Mouse (Mus musculus) hindbrain, embryonic 10.5 days (tissue): ENCODE measurements around the gene Asf1b. TPM values are rescaled to one million over a fixed set of nuclear protein-coding genes. Genes with fewer than 3 reads are reported as not detected.

ENCODE experiments used
- DNase-seq: peaks from one replicate; pipeline ENCODE4 v3.0.0-alpha.2; 2017; ENCODE audit warnings: low spot score
- H3K27ac ChIP-seq: fragments of 300-500 bp; sonication (generic); 2 replicates; pipeline ENCODE4 v1.5.1; 2016; ENCODE audit warnings: mild to moderate bottlenecking, moderate library complexity
- H3K27me3 ChIP-seq: fragments of 300-500 bp; sonication (generic); 2 replicates; pipeline ENCODE4 v1.6.1; 2016; ENCODE audit warnings: mild to moderate bottlenecking; ENCODE audit not compliant: poor library complexity, insufficient read depth, severe bottlenecking
- H3K36me3 ChIP-seq: fragments of 300-500 bp; sonication (generic); 2 replicates; pipeline ENCODE4 v1.6.1; 2016; ENCODE audit warnings: mild to moderate bottlenecking, moderate library complexity
- H3K4me1 ChIP-seq: fragments of 300-500 bp; sonication (generic); replicated peaks from 2 replicates; pipeline ENCODE4 v1.6.1; 2016; ENCODE audit warnings: mild to moderate bottlenecking
- H3K4me3 ChIP-seq: fragments of 300-500 bp; sonication (generic); 2 replicates; pipeline ENCODE4 v1.5.1; 2016; ENCODE audit warnings: mild to moderate bottlenecking, moderate library complexity
- H3K9me3 ChIP-seq: fragments of 300-500 bp; sonication (generic); 2 replicates; pipeline ENCODE4 v1.6.1; 2016; ENCODE audit warnings: mild to moderate bottlenecking, moderate library complexity
- WGBS: fragments of 180-500 bp; shearing (Covaris S2); methylation state at CpG from one replicate; pipeline ENCODE4 v1.1.7; 2016; 5-methylcytosine and 5-hydroxymethylcytosine counted together
- polyA plus RNA-seq: library from polyadenylated mRNA; unstranded; fragments of >200 nt; fragmentation: Nextera tagmentation; extraction: Ambion mirVana; gene quantifications from 2 replicates; pipeline ENCODE4 v1.2.1, GENCODE M21; 2016

Gene Asf1b
- polyA plus RNA-seq: 99.1 and 112 TPM in 2 replicates

- WGBS: under 1% methylated on average over 75 of the region's 75 CpGs
- peak; percentile 100 for DNase-seq
- Histone ChIP-seq H3K27ac (peak within 1 kb of the TSS; percentile 86), H3K9me3 (no peaks in the 10 kb centered on the region), H3K4me1 (peaks cover 24% of the 10 kb centered on the region), H3K4me3 (peak within 1 kb of the TSS; percentile 84), H3K36me3 (peaks cover 13% of the 10 kb centered on the region; the same call in 1 of the 2 replicates), H3K27me3 (no peaks in the 10 kb centered on the region)
These were observed at the start of gene Asf1b, which contains the start of gene Gm10644 for GRCm38 (mm10) chr8:83955106-83955957. Gene Asf1b, plus strand, starts transcription at chr8:83955507. Gene Gm10644, minus strand, starts transcription at chr8:83955205.

- DNase-seq: no peak
These were observed 46.7 kb upstream of the Asf1b start for GRCm38 (mm10) chr8:83908583-83908982.

DNA sequence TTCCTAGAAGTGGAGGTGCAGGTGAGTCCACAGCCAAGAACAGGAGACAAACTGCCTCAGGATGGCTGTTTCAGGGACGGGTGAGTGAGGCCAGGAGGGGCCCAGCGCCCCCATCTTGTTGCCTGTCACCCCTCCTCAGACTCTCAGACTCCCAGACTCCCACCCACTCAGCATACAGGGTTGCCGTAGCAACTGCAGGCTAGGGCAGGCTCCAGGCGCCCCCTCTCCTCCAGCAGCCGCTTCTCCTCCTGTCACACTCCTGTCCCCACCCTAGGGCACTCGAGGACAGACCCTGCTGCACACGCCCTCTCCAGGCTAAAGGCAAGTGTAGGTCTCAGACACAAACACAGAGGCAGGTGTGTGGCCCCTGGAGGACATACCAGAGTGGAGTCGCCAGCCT is 46.0 kb upstream of the Asf1b start:
- peak overlapping the region; percentile 17; the same call in 1 of the 2 replicates for H3K27ac ChIP-seq

More at GRCm38 (mm10) chr8:83908583-83908982, 46.7 kb upstream of the Asf1b start:
- WGBS: 83% methylated on average over 6 of the region's 6 CpGs
- Histone ChIP-seq H3K4me1 (peaks cover 43% of the 10 kb centered on the region), H3K9me3 (no peaks in the 10 kb centered on the region), H3K4me3 (no peak overlapping the region), H3K27ac (no peak overlapping the region), H3K27me3 (no peaks in the 10 kb centered on the region), H3K36me3 (peaks cover 15% of the 10 kb centered on the region; the same call in 1 of the 2 replicates)

DNA sequence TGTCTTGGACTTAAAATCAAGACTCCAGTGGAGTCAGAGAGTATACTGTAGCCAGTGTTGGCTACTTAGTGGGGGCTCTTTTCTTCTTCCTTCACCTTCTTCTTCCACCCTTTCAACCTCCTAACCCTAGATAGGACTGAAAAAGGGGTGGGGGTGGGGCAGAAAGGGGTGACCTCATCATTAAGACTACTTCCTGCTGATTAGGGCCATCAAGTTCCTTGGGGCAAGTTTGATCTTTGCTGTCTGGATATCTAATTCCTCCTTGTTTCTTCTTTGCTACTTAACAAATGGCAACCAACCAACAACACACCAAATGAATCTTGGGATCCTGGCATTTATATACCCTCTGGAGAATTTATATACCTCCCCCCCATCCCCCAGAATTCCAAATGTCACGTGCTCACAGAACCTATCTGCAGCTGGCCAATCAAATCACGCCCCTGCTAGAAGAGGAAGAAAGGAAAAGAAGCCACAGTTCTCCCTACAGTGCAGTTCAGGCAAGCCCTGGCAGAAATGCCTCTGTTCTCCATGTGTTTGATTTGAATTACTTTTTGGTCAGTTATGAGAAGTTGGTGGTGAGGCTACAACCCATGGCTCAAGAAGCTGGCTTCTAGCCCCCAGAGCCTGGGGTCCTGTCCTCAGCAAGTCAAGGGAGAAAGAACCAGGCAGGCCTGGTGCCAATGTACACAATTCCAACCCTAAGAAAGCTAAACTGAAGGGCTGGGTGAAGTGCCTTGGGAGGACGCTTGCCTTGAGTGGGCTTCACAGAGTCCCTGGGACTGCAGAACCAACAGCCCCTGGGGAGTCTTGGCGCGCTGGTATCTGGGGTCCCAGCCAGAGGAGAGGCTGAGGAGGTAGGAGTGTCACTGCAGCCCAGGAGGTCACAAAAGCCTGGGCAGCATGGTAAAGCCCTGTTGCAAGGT is 43.2 kb upstream of the Asf1b start:
- Histone ChIP-seq H3K4me1 (peaks cover 38% of the 10 kb centered on the region), H3K27me3 (no peaks in the 10 kb centered on the region), H3K36me3 (peaks cover 10% of the 10 kb centered on the region; the same call in 1 of the 2 replicates), H3K27ac (no peak overlapping the region), H3K4me3 (no peak overlapping the region), H3K9me3 (no peaks in the 10 kb centered on the region)
- DNase-seq: no peak
- 83% methylated on average over 5 of the region's 5 CpGs for WGBS

More for the DNA sequence above, 46.0 kb upstream of the Asf1b start:
- H3K9me3 ChIP-seq: no peaks in the 10 kb centered on the region
- peaks cover 15% of the 10 kb centered on the region; the same call in 1 of the 2 replicates for H3K36me3 ChIP-seq
- DNase-seq: no peak
- H3K4me3 ChIP-seq: no peak overlapping the region
- H3K4me1 ChIP-seq: peaks cover 37% of the 10 kb centered on the region
- 60% methylated on average over 8 of the region's 8 CpGs for WGBS
- H3K27me3 ChIP-seq: no peaks in the 10 kb centered on the region

DNA sequence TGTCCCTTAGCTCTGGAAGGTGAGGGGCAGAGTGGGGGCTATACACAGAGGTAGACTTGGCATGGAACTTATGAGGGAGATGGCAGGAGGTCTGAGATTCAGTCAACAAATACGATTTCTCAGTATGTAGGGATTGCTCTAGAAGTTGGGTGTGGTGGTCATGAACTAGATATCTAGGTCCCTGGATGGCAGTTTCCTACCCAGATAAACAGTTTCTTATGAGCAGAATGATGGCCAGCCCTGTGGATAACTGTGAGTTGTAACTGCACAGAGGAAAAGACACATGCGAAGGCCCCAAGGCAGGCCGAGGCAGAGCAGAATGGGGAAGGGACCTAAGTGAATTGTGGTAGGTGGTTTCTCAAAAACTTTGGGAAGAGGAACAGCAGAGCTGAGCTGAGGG is 41.1 kb upstream of the Asf1b start:
- H3K27ac ChIP-seq: no peak overlapping the region
- H3K27me3 ChIP-seq: no peaks in the 10 kb centered on the region
- DNase-seq: no peak
- 93% methylated on average over 3 of the region's 3 CpGs for whole genome bisulfite sequencing
- peaks cover 25% of the 10 kb centered on the region for H3K4me1 ChIP-seq
- peaks cover 16% of the 10 kb centered on the region for H3K36me3 ChIP-seq
- no peak overlapping the region for H3K4me3 ChIP-seq
- H3K9me3 ChIP-seq: no peaks in the 10 kb centered on the region

DNA sequence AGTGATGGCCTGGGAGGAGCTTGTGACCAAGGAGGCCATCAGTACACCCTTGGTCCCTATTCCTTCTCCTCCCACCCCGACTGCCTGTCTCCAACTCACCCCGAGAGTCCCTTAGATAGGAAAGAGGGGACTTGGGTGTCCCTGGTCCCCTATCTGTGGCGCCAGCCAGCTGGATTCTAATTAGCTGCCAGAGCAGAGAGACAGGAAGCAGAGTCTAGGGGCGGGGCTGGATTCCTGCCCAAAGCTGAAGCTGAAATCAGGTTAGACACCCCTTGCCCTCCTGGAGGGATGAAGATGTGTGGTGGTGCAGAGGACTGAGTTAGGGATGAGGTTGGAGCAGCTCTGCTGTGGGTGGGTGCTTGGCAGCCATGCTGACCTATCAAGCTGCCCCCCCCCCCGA is 40.4 kb upstream of the Asf1b start:
- Histone ChIP-seq H3K27ac (no peak overlapping the region), H3K4me1 (peaks cover 19% of the 10 kb centered on the region), H3K4me3 (no peak overlapping the region), H3K36me3 (peaks cover 18% of the 10 kb centered on the region), H3K27me3 (no peaks in the 10 kb centered on the region), H3K9me3 (no peaks in the 10 kb centered on the region)
- no peak for DNase-seq
- 59% methylated on average over 5 of the region's 5 CpGs for WGBS

DNA sequence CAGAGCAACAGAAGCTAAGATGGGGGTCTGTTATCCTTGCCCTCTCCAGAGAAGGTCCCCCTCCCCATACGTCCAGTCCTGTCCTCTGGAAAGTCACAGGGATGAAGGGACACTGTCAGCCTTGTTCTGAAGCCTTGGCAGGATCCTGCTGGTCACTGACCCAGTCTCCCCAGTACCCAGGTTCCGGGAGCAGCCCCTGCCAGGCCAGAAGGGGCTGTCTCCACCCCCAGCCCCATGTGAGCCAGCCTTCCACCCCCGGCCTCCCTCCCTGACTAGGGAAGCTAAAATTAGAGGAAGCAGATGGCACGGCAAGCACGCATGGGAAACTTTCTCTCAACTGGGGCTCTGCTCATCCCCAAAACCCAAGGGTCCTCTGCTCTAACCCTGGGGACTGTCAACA is 39.3 kb upstream of the Asf1b start:
- no peaks in the 10 kb centered on the region for H3K27me3 ChIP-seq
- H3K4me3 ChIP-seq: no peak overlapping the region
- H3K4me1 ChIP-seq: peaks cover 16% of the 10 kb centered on the region
- no peak overlapping the region for H3K27ac ChIP-seq
- WGBS: 82% methylated on average over 5 of the region's 5 CpGs
- no peaks in the 10 kb centered on the region for H3K9me3 ChIP-seq
- DNase-seq: no peak
- peaks cover 28% of the 10 kb centered on the region for H3K36me3 ChIP-seq

- H3K4me1 ChIP-seq: peaks cover 16% of the 10 kb centered on the region
- H3K27me3 ChIP-seq: no peaks in the 10 kb centered on the region
- no peak overlapping the region for H3K27ac ChIP-seq
- H3K4me3 ChIP-seq: no peak overlapping the region
- peaks cover 40% of the 10 kb centered on the region for H3K36me3 ChIP-seq
- WGBS: 84% methylated on average over 6 of the region's 6 CpGs
- DNase-seq: no peak
- no peaks in the 10 kb centered on the region for H3K9me3 ChIP-seq
These were observed 37.7 kb upstream of the Asf1b start for GRCm38 (mm10) chr8:83917566-83917965.

- no peaks in the 10 kb centered on the region for H3K9me3 ChIP-seq
- no peaks in the 10 kb centered on the region for H3K27me3 ChIP-seq
- H3K36me3 ChIP-seq: peaks cover 74% of the 10 kb centered on the region
- H3K4me1 ChIP-seq: no peaks in the 10 kb centered on the region; the same call in 1 of the 2 replicates
- H3K4me3 ChIP-seq: no peak overlapping the region
- peak; percentile 81 for DNase-seq
- H3K27ac ChIP-seq: no peak overlapping the region
- 82% methylated on average over 3 of the region's 3 CpGs for WGBS
These were observed 33.7 kb upstream of the Asf1b start for GRCm38 (mm10) chr8:83921558-83921957.

DNA sequence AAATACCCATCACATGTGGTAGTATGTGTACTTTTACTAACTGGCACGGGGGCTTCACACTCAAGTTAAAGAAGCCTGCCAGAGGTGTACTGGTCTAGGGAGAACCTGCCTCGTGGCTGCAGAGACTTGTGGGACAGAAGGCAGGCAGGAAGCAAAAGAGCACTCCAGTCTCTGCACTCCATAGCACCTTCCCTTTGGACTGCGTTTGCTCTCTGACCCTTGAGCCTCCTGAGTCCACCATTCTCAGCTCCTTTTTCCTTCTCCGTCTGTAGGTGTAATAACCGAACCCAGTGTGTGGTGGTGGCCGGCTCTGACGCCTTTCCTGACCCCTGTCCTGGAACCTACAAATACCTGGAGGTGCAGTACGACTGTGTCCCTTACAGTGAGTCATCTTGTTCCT is 32.6 kb upstream of the Asf1b start:
- Histone ChIP-seq H3K9me3 (no peaks in the 10 kb centered on the region), H3K27me3 (no peaks in the 10 kb centered on the region), H3K36me3 (peaks cover 85% of the 10 kb centered on the region), H3K4me3 (no peak overlapping the region), H3K4me1 (peaks cover 3% of the 10 kb centered on the region; the same call in 1 of the 2 replicates), H3K27ac (no peak overlapping the region)
- 92% methylated on average over 8 of the region's 8 CpGs for WGBS
- no peak for DNase-seq

DNA sequence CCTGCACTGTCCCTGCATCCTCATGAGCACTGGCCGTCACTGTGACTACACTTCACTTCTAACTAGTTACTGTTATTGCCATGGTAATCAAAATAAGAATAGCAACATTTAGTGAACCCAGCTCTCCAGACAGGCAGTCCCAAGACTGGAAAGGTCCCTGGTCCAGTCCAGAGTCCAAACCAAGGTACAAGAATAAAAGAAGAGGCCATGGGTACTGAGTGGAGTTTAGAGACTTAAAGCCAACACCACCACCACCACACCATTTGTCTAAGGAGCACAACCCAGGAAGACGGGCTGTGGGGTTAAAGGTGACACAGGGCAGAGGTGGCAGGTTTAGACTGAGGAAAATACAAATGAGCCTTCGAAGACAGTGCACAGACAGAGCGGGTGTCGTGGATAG is 30.7 kb upstream of the Asf1b start:
- no peaks in the 10 kb centered on the region for H3K9me3 ChIP-seq
- DNase-seq: no peak
- no peaks in the 10 kb centered on the region for H3K27me3 ChIP-seq
- no peak overlapping the region for H3K27ac ChIP-seq
- H3K4me1 ChIP-seq: peaks cover 3% of the 10 kb centered on the region; the same call in 1 of the 2 replicates
- no peak overlapping the region for H3K4me3 ChIP-seq
- 87% methylated on average over 5 of the region's 5 CpGs for WGBS
- peaks cover 92% of the 10 kb centered on the region for H3K36me3 ChIP-seq

- H3K4me3 ChIP-seq: no peak overlapping the region
- WGBS: 74% methylated on average over 7 of the region's 7 CpGs
- no peak for DNase-seq
- H3K27ac ChIP-seq: no peak overlapping the region
- peaks cover 3% of the 10 kb centered on the region; the same call in 1 of the 2 replicates for H3K4me1 ChIP-seq
- H3K27me3 ChIP-seq: no peaks in the 10 kb centered on the region
- no peaks in the 10 kb centered on the region for H3K9me3 ChIP-seq
- H3K36me3 ChIP-seq: peaks cover 93% of the 10 kb centered on the region
These were observed 29.0 kb upstream of the Asf1b start for GRCm38 (mm10) chr8:83926266-83926665.
